Mouse (Mus musculus): Measurements from ENCODE around the gene Actc1.

Actc1 gene

DNA sequence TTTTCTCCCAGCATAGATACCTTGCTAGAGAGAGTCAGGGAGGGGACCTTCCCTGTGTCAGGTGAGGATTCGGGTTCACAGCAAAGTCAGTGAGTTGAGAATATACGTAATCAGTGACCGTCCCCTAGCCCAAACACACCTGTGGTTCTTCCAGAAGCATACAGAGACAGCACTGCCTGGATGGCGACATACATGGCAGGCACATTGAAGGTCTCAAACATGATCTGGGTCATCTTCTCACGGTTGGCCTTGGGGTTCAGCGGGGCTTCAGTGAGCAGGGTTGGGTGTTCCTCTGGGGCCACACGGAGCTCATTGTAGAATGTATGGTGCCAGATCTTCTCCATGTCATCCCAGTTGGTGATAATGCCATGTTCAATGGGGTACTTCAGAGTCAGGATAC is 3.2 kb downstream of the Actc1 start:
- in situ Hi-C loops (cut with MboI) = no loop called here

DNA sequence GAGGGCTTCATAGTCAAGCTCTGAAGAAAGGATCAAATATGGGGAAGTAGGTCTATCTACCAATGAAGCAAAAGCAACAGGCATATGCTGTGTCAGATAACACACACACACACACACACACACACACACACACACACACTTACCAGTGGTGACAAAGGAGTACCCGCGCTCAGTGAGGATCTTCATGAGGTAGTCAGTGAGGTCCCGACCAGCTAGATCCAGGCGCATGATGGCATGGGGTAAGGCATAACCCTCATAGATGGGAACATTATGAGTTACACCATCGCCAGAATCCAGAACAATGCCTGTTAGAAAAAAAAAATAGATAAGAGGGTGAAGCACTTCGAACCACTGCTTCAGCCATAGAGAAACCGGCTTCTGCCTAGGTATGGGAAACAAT is 4.0 kb downstream of the Actc1 start:
- in situ Hi-C loops (cut with MboI) = no loop called here

DNA sequence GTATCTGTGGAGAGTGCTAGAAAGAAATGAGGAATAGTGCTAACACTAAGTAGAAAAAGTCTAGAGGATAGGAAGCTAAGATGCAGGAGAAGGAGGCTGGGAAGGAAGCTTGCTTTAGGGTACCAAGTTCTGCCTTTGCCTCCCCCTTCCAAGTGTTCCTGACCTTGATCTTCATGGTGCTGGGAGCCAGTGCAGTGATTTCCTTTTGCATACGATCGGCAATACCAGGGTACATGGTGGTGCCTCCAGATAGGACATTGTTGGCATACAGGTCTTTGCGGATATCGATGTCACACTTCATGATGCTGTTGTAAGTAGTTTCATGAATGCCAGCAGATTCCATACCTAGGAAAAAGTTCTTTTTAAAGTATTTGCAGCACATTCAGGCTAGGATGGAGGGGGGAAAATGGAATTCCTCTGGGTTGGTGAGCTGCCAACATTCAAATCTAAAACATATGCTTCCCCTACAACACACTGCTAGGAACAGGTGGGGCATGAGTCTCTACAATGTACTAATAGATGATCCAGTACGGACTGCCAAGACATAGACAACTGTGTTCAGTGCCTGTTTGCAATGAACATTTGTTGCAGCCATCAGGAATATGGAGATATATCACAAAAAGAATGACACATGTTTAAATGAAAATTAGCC is 5.3 kb downstream of the Actc1 start:
- in situ Hi-C loops (cut with MboI) = no loop called here

DNA sequence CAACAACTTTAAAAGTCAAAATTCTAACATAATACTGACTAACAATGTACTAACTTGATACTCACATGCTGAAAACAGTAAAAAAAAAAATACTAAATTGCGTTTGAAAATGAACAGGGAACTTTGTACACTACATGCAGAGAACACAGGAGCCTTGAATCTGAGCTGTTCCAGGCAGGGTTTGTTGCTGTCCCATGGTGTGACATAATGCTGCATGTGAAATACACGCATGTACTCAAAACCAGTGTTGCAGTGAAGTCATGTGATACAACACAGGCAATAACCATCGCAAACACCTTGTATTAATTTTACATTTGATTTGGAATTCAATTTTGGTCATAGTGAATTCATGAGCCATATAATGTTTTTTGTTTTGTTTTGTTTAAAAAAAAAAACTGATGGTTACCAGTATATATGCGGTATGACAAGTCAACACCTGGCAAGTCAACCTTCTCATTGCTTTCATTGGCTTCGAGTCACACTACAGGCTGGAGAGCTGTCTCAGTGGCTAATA is 7.1 kb downstream of the Actc1 start:
- in situ Hi-C loops (cut with MboI) = no loop called here

DNA sequence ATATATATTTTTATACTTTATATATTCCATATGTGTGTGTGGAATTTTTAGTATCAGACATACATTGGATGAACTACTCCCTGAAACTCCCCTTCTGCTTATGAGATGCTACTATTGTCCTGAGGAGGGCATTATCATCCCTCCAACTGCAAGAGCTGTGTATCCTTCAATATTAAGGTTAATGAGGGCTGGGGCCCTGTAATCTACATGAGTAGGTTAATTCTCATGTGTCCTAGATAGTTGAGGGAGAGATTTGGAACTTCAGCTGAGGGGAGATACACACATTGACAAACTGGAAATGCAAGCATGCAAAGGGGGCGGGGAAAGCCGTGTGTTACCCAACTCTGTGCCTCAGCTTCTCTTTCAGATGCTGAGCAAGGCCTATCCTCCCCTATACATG is 15.4 kb downstream of the Actc1 start:
- in situ Hi-C loops (cut with MboI) = no loop called here

DNA sequence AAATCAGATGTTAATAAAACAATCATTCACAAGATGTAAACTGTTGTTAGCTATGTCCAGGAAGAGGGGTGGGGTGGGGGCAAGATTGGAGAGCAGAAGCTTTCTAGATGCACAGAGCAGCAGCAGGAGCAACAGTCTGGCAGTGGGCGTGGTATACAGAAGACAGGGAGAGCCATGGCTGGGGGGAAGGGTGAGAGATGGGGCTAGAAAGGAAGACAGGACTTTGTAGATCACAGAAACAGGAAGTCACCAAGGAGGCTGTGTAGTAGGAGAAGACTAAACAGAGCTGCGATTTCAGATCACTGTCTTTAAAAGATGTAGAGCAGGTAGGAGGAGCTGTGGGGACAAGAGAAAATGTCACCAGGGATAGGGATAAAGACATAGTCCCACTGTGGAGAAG is 21.1 kb downstream of the Actc1 start:
- in situ Hi-C loops (cut with MboI) = no loop called here

DNA sequence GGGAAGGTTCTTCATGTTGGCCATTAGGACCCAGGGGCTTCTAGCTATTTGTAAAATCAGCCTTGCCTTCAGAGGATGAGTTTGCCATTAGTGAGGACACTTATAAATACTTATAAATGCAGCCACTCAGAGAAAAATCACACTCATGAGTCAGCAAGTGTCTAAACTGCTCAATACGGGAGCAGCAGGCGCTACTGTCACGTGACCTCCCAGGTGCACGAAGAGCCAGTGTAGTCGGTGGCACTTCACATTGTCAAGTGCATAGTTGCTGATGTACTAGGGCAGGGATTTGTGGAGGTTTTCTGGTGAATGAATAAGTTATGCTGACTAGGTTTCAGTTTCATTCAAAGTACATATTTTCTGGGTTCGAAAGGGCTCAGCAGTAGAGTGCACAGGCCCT is 30.0 kb downstream of the Actc1 start:
- in situ Hi-C loops (cut with MboI) = no loop called here

DNA sequence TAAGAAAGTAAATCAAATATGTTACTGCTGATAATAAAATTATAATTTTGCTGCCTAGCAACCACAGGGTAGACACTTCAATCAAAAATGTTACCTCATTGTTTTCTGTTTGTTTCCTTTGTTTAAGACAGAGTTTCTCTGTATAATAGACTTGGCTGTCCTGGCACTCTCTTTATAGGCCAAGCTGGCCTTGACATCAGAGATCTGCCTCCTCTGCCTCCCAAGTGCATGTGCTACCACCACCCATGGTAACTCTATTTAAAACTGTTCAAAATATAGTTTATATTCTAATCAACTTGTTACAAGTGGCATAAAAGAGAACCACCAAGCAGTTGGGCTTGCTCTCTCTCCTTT is 33.2 kb downstream of the Actc1 start:
- in situ Hi-C loops (cut with MboI) = no loop called here

DNA sequence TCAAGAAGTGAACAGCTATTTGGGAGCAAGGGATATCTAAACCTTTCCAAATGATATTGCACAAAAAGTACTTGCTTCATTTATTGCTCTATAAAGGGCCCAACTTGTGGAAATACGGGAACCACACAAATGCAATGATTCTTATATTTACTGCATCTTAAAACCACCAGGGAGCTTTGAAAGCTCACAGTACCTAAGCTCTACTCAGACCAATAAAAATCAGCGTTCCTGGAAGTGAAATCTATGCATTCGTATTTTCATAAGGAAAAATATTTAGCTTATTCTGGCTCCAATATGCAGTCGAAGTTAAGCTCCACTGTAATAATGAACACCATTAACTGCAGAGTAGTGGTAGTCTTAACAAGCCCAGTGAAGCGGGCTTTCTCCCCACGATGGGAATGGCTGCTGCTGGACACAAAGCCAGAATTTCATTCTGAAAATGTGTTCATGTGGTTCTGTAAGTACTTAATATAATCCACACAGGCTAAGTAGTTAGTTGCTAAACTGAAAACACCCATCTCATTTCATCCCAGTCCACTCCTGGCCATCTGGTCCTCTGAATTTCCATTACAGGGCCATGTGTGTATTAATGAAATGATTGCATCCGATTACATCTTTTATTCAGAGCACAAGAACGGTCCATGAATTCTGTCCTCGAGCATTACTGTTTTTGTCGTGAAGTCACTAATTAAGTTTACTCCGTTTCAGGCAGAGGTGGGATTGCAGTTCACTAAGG is 33.7 kb downstream of the Actc1 start:
- in situ Hi-C loops (cut with MboI) = no loop called here

DNA sequence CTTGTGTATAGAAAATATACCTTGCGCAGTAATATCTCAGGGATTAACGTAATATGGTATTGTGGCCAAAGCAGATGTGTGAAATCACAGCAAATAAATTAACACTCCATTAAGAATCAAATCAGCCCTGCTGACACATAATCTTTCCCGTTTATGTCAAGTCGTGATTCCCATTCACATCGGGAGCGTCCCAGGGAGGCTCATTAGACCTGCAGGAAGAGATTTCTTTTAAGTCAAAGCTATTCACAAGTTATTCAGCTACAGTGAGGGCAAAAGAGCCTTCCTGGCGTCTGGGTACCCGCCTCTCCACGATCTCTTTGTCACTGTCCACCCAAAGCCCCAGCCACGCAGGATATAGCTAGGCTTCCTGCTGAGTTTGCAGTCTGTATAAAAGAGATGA is 35.2 kb downstream of the Actc1 start:
- in situ Hi-C loops (cut with MboI) = no loop called here

DNA sequence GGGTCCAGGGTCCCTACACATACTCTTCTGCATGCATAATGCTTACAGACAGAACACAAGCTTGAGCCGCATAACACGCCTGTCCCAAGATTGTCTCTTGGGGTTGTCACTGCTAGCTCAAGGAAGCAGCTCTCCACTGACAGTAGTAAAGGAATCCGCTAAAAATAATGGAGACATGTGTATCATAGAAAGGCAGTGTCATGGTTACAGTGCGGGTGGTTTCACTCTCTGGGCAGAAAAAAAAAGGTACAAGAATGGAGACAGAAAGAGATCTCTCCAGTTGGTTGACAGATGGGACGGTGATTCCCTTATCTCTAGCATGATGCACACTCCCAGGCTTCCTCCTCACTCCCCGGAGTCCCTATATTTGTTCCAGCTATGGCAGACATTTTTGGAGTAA is 38.5 kb downstream of the Actc1 start:
- in situ Hi-C loops (cut with MboI) = no loop called here

DNA sequence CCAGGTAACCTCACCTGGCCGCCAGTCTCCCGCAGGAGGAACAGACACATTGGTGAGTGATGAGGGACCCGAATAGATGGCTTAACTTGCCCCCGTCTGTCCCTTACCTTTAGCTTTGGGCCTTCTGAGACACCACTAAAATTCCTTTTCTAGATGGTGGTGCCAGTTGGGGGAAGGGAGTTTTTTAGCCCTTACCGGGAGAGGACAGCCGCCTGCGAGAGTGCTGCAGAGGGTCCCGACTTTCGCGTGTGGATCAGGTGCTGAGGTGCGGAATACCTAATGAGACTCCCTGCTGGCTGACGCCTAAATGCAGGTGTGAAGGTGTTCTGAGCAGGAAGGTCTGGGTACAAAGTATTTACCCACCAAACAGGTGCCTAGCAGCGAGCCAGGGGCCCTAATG is 39.5 kb downstream of the Actc1 start:
- in situ Hi-C loops (cut with MboI) = no loop called here

DNA sequence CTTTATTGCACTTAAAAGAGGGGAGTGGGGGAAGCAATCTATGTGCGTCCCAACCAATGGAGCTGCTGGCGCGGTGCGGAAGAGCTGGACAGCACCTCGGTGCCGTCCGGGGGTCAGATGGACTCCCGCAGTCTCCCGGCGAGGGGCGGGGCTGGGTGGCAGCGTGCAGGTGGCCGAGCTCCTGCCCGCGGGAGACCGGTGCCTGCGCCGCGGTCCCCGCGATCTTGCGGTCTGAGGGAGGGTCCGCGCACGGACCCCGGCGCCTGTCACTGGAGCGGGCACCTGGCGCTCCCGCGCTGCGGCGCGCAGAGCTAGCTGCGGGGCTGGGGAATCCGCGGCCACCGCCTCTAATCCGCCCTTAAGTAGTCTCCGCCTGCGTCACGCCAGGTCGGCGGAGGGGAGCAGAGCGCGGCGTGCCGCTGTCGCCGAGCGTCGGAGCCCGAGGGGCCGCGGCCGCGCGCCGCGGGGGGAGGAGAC is 40.0 kb downstream of the Actc1 start, which contains the start of gene Gjd2:
Gene Gjd2 (minus strand): TSS at position 325 of the 477 bp plus-strand sequence.
- in situ Hi-C loops (cut with MboI) = no loop called here

DNA sequence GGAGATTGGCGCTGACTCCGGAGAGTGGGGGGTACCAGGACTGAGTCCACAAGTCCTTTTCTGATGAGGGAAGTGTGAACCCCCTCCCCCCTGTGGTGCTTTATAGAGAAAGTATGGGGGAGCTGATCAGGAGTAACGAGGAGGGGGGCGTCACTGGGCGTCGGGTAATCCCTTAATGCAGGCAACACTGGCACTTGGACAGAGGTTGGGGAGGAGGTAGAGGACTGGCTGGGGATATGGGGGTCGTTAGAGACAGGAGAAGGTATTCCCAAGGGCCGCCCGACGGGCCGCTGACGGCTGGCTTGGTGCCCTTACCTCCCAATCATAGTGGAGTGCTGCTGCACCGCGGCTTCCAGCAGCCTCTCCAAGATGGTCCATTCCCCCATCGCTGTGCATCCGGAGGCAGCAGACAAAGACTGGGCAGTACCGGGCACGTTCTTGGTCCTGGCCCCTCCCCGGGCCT is 40.6 kb downstream of the Actc1 start:
- in situ Hi-C loops (cut with MboI) = no loop called here

DNA sequence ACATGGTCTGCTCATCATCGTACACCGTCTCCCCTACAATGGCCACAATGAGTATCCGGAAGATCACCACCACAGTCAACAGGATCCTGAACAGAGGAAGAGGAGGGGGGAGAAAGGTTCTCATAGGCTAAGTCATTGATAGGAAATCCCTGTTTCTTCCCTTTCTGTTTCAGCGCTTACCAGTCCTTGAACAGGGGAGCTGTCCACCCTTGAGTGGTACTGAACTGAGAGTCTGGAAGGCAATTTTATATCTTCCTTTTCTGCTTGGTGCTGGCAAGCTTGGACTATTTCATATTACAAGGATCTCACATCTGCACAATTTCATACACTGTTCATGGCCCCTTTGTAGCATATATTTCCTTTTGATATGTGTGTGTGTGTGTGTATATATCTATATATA is 41.5 kb downstream of the Actc1 start:
- in situ Hi-C loops (cut with MboI) = no loop called here

DNA sequence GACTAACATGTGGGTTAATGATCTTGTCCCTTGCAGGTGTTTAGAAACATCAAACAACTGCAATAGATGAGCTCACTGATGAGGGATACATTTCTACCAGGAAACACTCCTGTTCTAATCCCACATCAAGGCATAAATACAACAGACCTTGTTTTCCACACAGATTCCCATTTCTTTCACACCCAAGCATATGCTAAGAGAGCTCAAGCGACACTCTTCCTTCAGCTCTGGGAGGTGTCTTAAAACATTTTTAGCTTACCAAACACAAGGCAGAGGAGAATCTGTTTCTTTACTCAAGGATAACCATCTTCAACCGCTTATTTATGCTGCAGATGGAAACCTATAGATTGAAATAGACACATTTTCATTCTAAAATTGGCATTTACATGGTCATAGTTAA is 45.0 kb downstream of the Actc1 start:
- in situ Hi-C loops (cut with MboI) = no loop called here

DNA sequence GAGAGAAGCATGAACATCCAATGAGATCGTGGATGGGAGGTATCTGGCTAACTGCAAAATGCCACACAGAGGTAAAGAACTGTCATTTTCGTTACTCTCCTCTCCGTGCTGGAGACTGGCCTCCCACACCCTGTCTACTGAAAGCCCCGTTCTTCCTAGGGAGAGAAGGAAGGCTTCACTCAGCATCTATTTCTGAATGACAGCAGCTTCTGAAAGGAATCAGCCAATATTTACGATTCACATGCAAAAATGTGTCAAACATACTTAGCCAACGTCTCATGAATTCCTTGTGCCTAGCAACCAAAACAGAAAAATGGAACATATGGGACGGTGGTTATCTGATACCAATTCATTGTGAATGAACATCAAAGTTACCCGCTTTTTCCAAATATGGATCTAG is 55.9 kb downstream of the Actc1 start:
- in situ Hi-C loops (cut with MboI) = no loop called here
